Mouse (Mus musculus) erythroblast, embryonic 14.5 days (primary cell): Measurements from ENCODE around the gene Aff3.

Experiments used
- GATA1 ChIP-seq: IDR thresholded peaks from 2 replicates; pipeline ENCODE4 v1.6.1; 2012; ENCODE audit warnings: low read length, inconsistent platforms, mixed read lengths
- TAL1 ChIP-seq: IDR thresholded peaks from 3 replicates; pipeline ENCODE4 v1.6.1; 2012; ENCODE audit warnings: low read length, inconsistent platforms, mixed read lengths

- TF ChIP-seq GATA1: no peak
- no peak for TF ChIP-seq TAL1
Observed at GRCm38 (mm10) chr1:38357933-38358796, 306.6 kb downstream of the Aff3 start.
